Mouse (Mus musculus) heart, adult 2 months (tissue): ENCODE measurements around the gene S100b.

Experiments used
- CTCF ChIP-seq: fragments of 200-600 bp; IDR thresholded peaks from 2 replicates; pipeline ENCODE4 v1.8.1; 2022; ENCODE audit warnings: antibody characterized with exemption, mild to moderate bottlenecking, moderate library complexity
- EP300 ChIP-seq: fragments of 200-500 bp; IDR thresholded peaks from 2 replicates; pipeline ENCODE4 v1.6.1; 2011; ENCODE audit warnings: low read depth, low read length, control low read depth; ENCODE audit not compliant: insufficient read depth
- POLR2A ChIP-seq: fragments of 200-500 bp; IDR thresholded peaks from 2 replicates; pipeline ENCODE4 v1.6.1; 2011; ENCODE audit warnings: mild to moderate bottlenecking, low read depth, low read length, control low read depth; ENCODE audit not compliant: insufficient read depth

DNA sequence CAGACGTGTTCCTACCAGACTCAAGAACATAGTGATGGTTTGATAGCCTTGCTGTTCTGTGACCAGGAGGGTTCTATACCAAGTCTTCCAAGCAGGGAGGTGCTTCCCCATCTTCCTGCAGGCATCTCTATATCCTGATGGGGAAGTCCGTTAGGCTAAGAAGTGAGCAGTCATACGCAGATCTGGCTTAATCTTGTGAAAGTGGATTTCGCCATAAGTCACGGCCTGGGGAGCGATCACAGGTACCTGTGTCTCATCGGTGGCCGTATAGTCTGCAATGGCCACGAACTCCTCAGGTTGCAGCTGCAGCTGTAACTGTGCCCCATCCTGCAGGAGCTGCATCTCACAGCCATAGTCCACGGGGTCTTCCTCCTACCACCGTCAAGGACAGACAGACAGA is 27.7 kb upstream of the S100b start:
- TF ChIP-seq EP300 (no peak), POLR2A (no peak), CTCF (no peak)
